Mouse (Mus musculus) kidney, adult 2 months (tissue): ENCODE results near the gene Kif1a.

Experiments used
- CTCF ChIP-seq: fragments of 200-500 bp; conservative IDR thresholded peaks from 2 replicates; pipeline ENCODE4 v1.5.1; 2011; ENCODE audit warnings: low read depth, mild to moderate bottlenecking, control low read depth, low read length, moderate library complexity, mixed read lengths; ENCODE audit not compliant: insufficient read depth, insufficient read length
- POLR2A ChIP-seq: fragments of 200-500 bp; IDR thresholded peaks from one replicate; pipeline ENCODE4 v1.6.1; 2011; ENCODE audit warnings: low read depth, low read length, control low read depth

DNA sequence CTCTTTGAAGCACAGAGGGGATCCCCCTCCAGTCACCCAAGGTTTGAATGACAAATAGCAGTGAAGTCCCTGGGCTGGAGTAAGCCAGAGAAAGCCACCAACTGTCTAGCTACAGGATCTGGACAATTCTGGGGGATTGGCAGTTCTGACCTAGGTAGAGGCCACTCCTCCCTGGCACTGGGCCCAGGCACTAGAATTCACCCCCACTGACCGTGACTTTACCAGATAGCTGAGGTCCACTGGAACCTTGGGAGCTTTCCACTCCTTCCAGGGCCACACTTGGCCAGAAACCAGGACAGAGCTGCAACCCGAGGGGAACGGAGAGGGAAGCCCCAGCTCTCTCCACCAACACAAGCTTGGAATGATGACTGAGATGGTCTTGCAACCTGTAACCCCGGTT, 92.6 kb downstream of the Kif1a start:
- TF ChIP-seq POLR2A (no peak), CTCF (no peak)
